Mouse (Mus musculus) intestine, postnatal 0 days (tissue): ENCODE measurements around the gene Spaca4. TPM values are rescaled to one million over a fixed set of nuclear protein-coding genes. Genes with fewer than 3 reads are reported as not detected.

Experiments
- ATAC-seq: fragments of 200-750 bp; cut with Nextera tagmentation; 2 replicates; pipeline ENCODE4 v1.8.0; 2017; ENCODE audit warnings: mild to moderate bottlenecking, moderate TSS enrichment, moderate library complexity
- H3K27ac ChIP-seq: fragments of 300-500 bp; sonication (generic); 2 replicates; pipeline ENCODE4 v1.5.1; 2014; ENCODE audit warnings: mild to moderate bottlenecking, low read depth, low read length, moderate library complexity
- H3K27me3 ChIP-seq: fragments of 300-500 bp; sonication (generic); replicated peaks from 2 replicates; pipeline ENCODE4 v1.6.1; 2014; ENCODE audit warnings: low read length, mixed read lengths; ENCODE audit not compliant: control insufficient read depth, insufficient read depth
- H3K36me3 ChIP-seq: fragments of 300-500 bp; sonication (generic); 2 replicates; pipeline ENCODE4 v1.6.1; 2014; ENCODE audit warnings: mild to moderate bottlenecking, moderate library complexity; ENCODE audit not compliant: control insufficient read depth, insufficient read depth
- H3K4me1 ChIP-seq: fragments of 300-500 bp; sonication (generic); replicated peaks from 2 replicates; pipeline ENCODE4 v1.6.1; 2014; ENCODE audit warnings: antibody characterized with exemption, low read length, mixed read lengths; ENCODE audit not compliant: control insufficient read depth, insufficient read depth
- H3K4me2 ChIP-seq: fragments of 300-500 bp; sonication (generic); replicated peaks from 2 replicates; pipeline ENCODE4 v1.6.1; 2014; ENCODE audit warnings: low read depth, mild to moderate bottlenecking, moderate library complexity
- H3K4me3 ChIP-seq: fragments of 300-500 bp; sonication (generic); 2 replicates; pipeline ENCODE4 v1.5.1; 2014; ENCODE audit warnings: low read depth, low read length
- H3K9ac ChIP-seq: fragments of 300-500 bp; sonication (generic); 2 replicates; pipeline ENCODE4 v1.6.1; 2014; ENCODE audit warnings: mild to moderate bottlenecking, low read depth, low read length
- H3K9me3 ChIP-seq: fragments of 300-500 bp; sonication (generic); 2 replicates; pipeline ENCODE4 v1.6.1; 2016; ENCODE audit warnings: mixed run types; ENCODE audit not compliant: control insufficient read depth
- CTCF ChIP-seq: sonication (generic); IDR thresholded peaks from 2 replicates; pipeline ENCODE4 v1.5.1; 2016; ENCODE audit warnings: low read depth, mild to moderate bottlenecking, control low read depth, antibody characterized with exemption, moderate library complexity
- WGBS: fragments of 180-500 bp; shearing (Covaris S2); extraction: QIAGEN DNeasy Blood & Tissue Kit; methylation state at CpG from one replicate; pipeline ENCODE4 v1.1.7; 2014; 5-methylcytosine and 5-hydroxymethylcytosine counted together
- polyA plus RNA-seq: library from polyadenylated mRNA; unstranded; fragments of >200 nt; fragmentation: Nextera tagmentation; extraction: Ambion mirVana; gene quantifications from 2 replicates; pipeline ENCODE4 v1.2.1, GENCODE M21; 2015

Spaca4 gene
- polyA plus RNA-seq, result 0.17 and 0.22 TPM in 2 replicates

- Histone ChIP-seq H3K27ac (peak within 1 kb of the TSS; percentile 61), H3K27me3 (no peaks in the 10 kb centered on the region), H3K36me3 (peaks cover 41% of the 10 kb centered on the region), H3K9me3 (no peaks in the 10 kb centered on the region), H3K4me3 (no peak within 1 kb of the TSS), H3K4me2 (no peak within 1 kb of the TSS), H3K4me1 (peaks cover 10% of the 10 kb centered on the region; the same call in 1 of the 2 replicates), H3K9ac (no peak within 1 kb of the TSS)
- WGBS, result 91% methylated on average over 11 of the region's 11 CpGs
- no peak for TF ChIP-seq CTCF
- ATAC-seq, result no peak
These were observed at the start of gene Spaca4 for GRCm38 (mm10) chr7:45725713-45726112. Gene Spaca4 (minus strand): TSS chr7:45725813.

GRCm38 (mm10) chr7:45775237-45775636 lies 49.6 kb upstream of the Spaca4 start:
- Histone ChIP-seq H3K9ac (no peak overlapping the region), H3K4me3 (no peak overlapping the region), H3K36me3 (no peaks in the 10 kb centered on the region), H3K27me3 (no peaks in the 10 kb centered on the region), H3K9me3 (no peaks in the 10 kb centered on the region), H3K4me2 (no peak overlapping the region), H3K4me1 (no peaks in the 10 kb centered on the region), H3K27ac (no peak overlapping the region; the same call in 1 of the 2 replicates)
- 71% methylated on average over 7 of the region's 7 CpGs for WGBS
- no peak for TF ChIP-seq CTCF
- ATAC-seq, result no peak

GRCm38 (mm10) chr7:45771101-45771500 lies 45.5 kb upstream of the Spaca4 start:
- TF ChIP-seq CTCF, result no peak
- H3K4me3 ChIP-seq, result no peak overlapping the region
- H3K4me2 ChIP-seq, result no peak overlapping the region
- H3K27me3 ChIP-seq, result no peaks in the 10 kb centered on the region
- no peak overlapping the region for H3K9ac ChIP-seq
- ATAC-seq, result peak; percentile 9; the same call in 1 of the 2 replicates
- no peaks in the 10 kb centered on the region for H3K9me3 ChIP-seq
- 63% methylated on average over 4 of the region's 4 CpGs for WGBS
- H3K36me3 ChIP-seq, result no peaks in the 10 kb centered on the region
- no peaks in the 10 kb centered on the region for H3K4me1 ChIP-seq
- peak overlapping the region; percentile 68 for H3K27ac ChIP-seq

- Histone ChIP-seq H3K9me3 (no peaks in the 10 kb centered on the region), H3K4me3 (no peak overlapping the region), H3K9ac (no peak overlapping the region), H3K27ac (peak overlapping the region; percentile 68), H3K4me2 (peak overlapping the region; percentile 39), H3K4me1 (no peaks in the 10 kb centered on the region), H3K36me3 (no peaks in the 10 kb centered on the region), H3K27me3 (no peaks in the 10 kb centered on the region)
- WGBS, result 42% methylated on average over 8 of the region's 8 CpGs
- no peak for TF ChIP-seq CTCF
- ATAC-seq, result peak; percentile 77
These were observed 44.9 kb upstream of the Spaca4 start for GRCm38 (mm10) chr7:45770427-45771082.

- 0 out of 2 replicates have a peak, but pooled peaks have one; percentile 22 for TF ChIP-seq CTCF
- no peak for ATAC-seq
- no peak overlapping the region for H3K4me3 ChIP-seq
- no peak overlapping the region for H3K27ac ChIP-seq
- no peaks in the 10 kb centered on the region for H3K27me3 ChIP-seq
- H3K9me3 ChIP-seq, result no peaks in the 10 kb centered on the region
- no peak overlapping the region for H3K9ac ChIP-seq
- no peak overlapping the region for H3K4me2 ChIP-seq
- H3K36me3 ChIP-seq, result no peaks in the 10 kb centered on the region
- no peaks in the 10 kb centered on the region for H3K4me1 ChIP-seq
- 95% methylated on average over 6 of the region's 6 CpGs for WGBS
These were observed 41.9 kb upstream of the Spaca4 start for GRCm38 (mm10) chr7:45767500-45767899.

GRCm38 (mm10) chr7:45766764-45767163 lies 41.2 kb upstream of the Spaca4 start:
- no peaks in the 10 kb centered on the region for H3K27me3 ChIP-seq
- TF ChIP-seq CTCF, result no peak
- no peak overlapping the region for H3K4me3 ChIP-seq
- H3K9me3 ChIP-seq, result no peaks in the 10 kb centered on the region
- WGBS, result 52% methylated on average over 8 of the region's 8 CpGs
- ATAC-seq, result no peak
- H3K36me3 ChIP-seq, result no peaks in the 10 kb centered on the region
- H3K4me2 ChIP-seq, result no peak overlapping the region
- H3K27ac ChIP-seq, result no peak overlapping the region
- H3K4me1 ChIP-seq, result no peaks in the 10 kb centered on the region
- no peak overlapping the region for H3K9ac ChIP-seq
